10 mouse cellular contexts compared by ENCODE assay signal in genomic region chr3:9189366-9190287, GRCm38 (mm10).
DNase-seq lines count a peak whose midpoint lies in the region; ATAC-seq lines count a peak whose summit lies in the region.
"Had no signal": no experiment of that assay in that cellular context is flagged by ENCODE, and none has a peak within 500 bp of the region (broad histone marks: within the 10 kb centered on the region; RNA-seq: fewer than 3 reads in every experiment).

No protein-coding gene starts in this region.

- no peak for DNase-seq in heart, adult 8-10 months (ENCODE audit: low spot score)
- DNase-seq in NIH3T3 (ENCODE audit: low read depth), result peak; percentile 72
- DNase-seq in frontal cortex, postnatal 10 days (ENCODE audit: low spot score in 2 of 2), result peak; percentile 59 to 67
- DNase-seq in layer of hippocampus, postnatal 25 days (ENCODE audit: extremely low spot score in 1 of 2, low spot score in 1 of 2), result peak; percentile 17 to 54
- peak; percentile 88 to 90 for DNase-seq in right cerebral cortex, postnatal 10 days (ENCODE audit: low spot score in 2 of 2)

- no peak for ATAC-seq in heart, embryonic 11.5 days (replicated peaks; ENCODE audit: insufficient number of reproducible peaks, low FRiP score, low TSS enrichment)
- ATAC-seq in activated CD4-positive, CD25-positive, alpha-beta regulatory T cell, adult 4 months, result no peak
- no peak for ATAC-seq in cerebellum, adult (ENCODE audit: insufficient number of reproducible peaks, low FRiP score, low TSS enrichment)

- H3K27ac ChIP-seq in heart, embryonic 11.5 days (ENCODE audit: low read depth, low read length), result no peak overlapping the region
- H3K27ac ChIP-seq: embryonic facial prominence, embryonic 12.5 days; liver, embryonic 14.5 days had no signal

- WGBS in heart, embryonic 11.5 days (ENCODE audit: insufficient replicate concordance), result 75% methylated on average over 15 of the region's 15 CpGs

- no peaks in the 10 kb centered on the region for H3K9me3 ChIP-seq in heart, embryonic 11.5 days (replicated peaks; ENCODE audit: control insufficient read depth, low read length)
- H3K9me3 ChIP-seq: embryonic facial prominence, embryonic 12.5 days had no signal

- no peaks in the 10 kb centered on the region for H3K27me3 ChIP-seq in heart, embryonic 11.5 days (ENCODE audit: control insufficient read depth, insufficient read depth, low read length)
- H3K27me3 ChIP-seq: embryonic facial prominence, embryonic 12.5 days had no signal

- no peak overlapping the region for H3K4me2 ChIP-seq in heart, embryonic 11.5 days
- H3K4me2 ChIP-seq: embryonic facial prominence, embryonic 12.5 days had no signal

- no peaks in the 10 kb centered on the region for H3K36me3 ChIP-seq in heart, embryonic 11.5 days (ENCODE audit: control insufficient read depth, insufficient read depth, low read length)
- H3K36me3 ChIP-seq: embryonic facial prominence, embryonic 12.5 days had no signal

- H3K4me1 ChIP-seq in heart, embryonic 11.5 days (ENCODE audit: control insufficient read depth, insufficient read depth, low read length), result no peaks in the 10 kb centered on the region; the same call in 1 of the 2 replicates
- H3K4me1 ChIP-seq: embryonic facial prominence, embryonic 12.5 days had no signal

- H3K4me3 ChIP-seq in heart, embryonic 11.5 days (ENCODE audit: low read depth, low read length), result no peak overlapping the region
- H3K4me3 ChIP-seq: embryonic facial prominence, embryonic 12.5 days had no signal

- H3K9ac ChIP-seq in heart, embryonic 11.5 days (ENCODE audit: low read depth, low read length), result 0 out of 2 replicates have a peak overlapping the region, but pooled peaks have one; percentile 28
- H3K9ac ChIP-seq: embryonic facial prominence, embryonic 12.5 days; liver, embryonic 14.5 days had no signal
